Mouse (Mus musculus) cortical plate, adult 2 months (tissue): ENCODE measurements around the gene Tbc1d7.

ENCODE experiments used
- CTCF ChIP-seq: fragments of 200-500 bp; IDR thresholded peaks from 2 replicates; pipeline ENCODE4 v1.5.1; 2011; ENCODE audit warnings: mild to moderate bottlenecking, control low read depth, low read length; ENCODE audit not compliant: insufficient read depth; ENCODE audit errors: extremely low read depth
- POLR2A ChIP-seq: fragments of 200-500 bp; IDR thresholded peaks from 2 replicates; pipeline ENCODE4 v1.6.1; 2011; ENCODE audit warnings: mild to moderate bottlenecking, low read length, control low read depth; ENCODE audit not compliant: insufficient read depth; ENCODE audit errors: extremely low read depth

GRCm38 (mm10) chr13:43218284-43218683, 47.0 kb upstream of the Tbc1d7 start:
- TF ChIP-seq CTCF (no peak), POLR2A (no peak)
